Mouse (Mus musculus): ENCODE data around the gene Vps53. TPM values are rescaled to one million over a fixed set of nuclear protein-coding genes. Genes with fewer than 3 reads are reported as not detected.

The Vps53 gene
- polyA plus RNA-seq, 1 experiment from 2014 or later: 17.2 TPM

- Histone ChIP-seq H3K27ac (no peak overlapping the region), H3K4me2 (no peak overlapping the region), H3K9me3 (replicated peaks) (no peaks in the 10 kb centered on the region), H3K9ac (no peak overlapping the region), H3K36me3 (peaks cover 14% of the 10 kb centered on the region; the same call in 1 of the 2 replicates), H3K4me3 (replicated peaks) (no peak overlapping the region), H3K27me3 (no peaks in the 10 kb centered on the region), H3K4me1 (replicated peaks) (no peaks in the 10 kb centered on the region)
- ATAC-seq (ENCODE audit: low read depth) (no peak), DNase-seq (no peak)
- 73% methylated on average over 6 of the region's 6 CpGs for WGBS (ENCODE audit: insufficient replicate concordance)
Measured at GRCm38 (mm10) chr11:76044468-76044867, 135.0 kb downstream of the Vps53 start.

- H3K27me3 ChIP-seq: no peaks in the 10 kb centered on the region
- H3K4me1 ChIP-seq (replicated peaks): no peaks in the 10 kb centered on the region
- H3K9me3 ChIP-seq (replicated peaks): no peaks in the 10 kb centered on the region
- no peak overlapping the region for H3K4me3 ChIP-seq (replicated peaks)
- WGBS (ENCODE audit: insufficient replicate concordance): 57% methylated on average over 5 of the region's 5 CpGs
- no peak overlapping the region for H3K27ac ChIP-seq
- peaks cover 14% of the 10 kb centered on the region; the same call in 1 of the 2 replicates for H3K36me3 ChIP-seq
- no peak for DNase-seq
- ATAC-seq (ENCODE audit: low read depth): no peak
- H3K9ac ChIP-seq: no peak overlapping the region
- no peak overlapping the region for H3K4me2 ChIP-seq
Measured at GRCm38 (mm10) chr11:76042882-76043281, 136.6 kb downstream of the Vps53 start.

- H3K27ac ChIP-seq: no peak overlapping the region
- H3K9ac ChIP-seq: no peak overlapping the region
- no peak overlapping the region for H3K4me3 ChIP-seq (replicated peaks)
- DNase-seq: no peak
- H3K4me1 ChIP-seq (replicated peaks): no peaks in the 10 kb centered on the region
- no peak for ATAC-seq (ENCODE audit: low read depth)
- 58% methylated on average over 10 of the region's 10 CpGs for WGBS (ENCODE audit: insufficient replicate concordance)
- H3K9me3 ChIP-seq (replicated peaks): no peaks in the 10 kb centered on the region
- H3K36me3 ChIP-seq: peaks cover 11% of the 10 kb centered on the region; the same call in 1 of the 2 replicates
- H3K4me2 ChIP-seq: no peak overlapping the region
- H3K27me3 ChIP-seq: no peaks in the 10 kb centered on the region
Measured at GRCm38 (mm10) chr11:76042041-76042638, 137.3 kb downstream of the Vps53 start.

GRCm38 (mm10) chr11:76040761-76041376 lies 138.6 kb downstream of the Vps53 start:
- WGBS (ENCODE audit: insufficient replicate concordance): 70% methylated on average over 4 of the region's 4 CpGs
- Histone ChIP-seq H3K4me2 (no peak overlapping the region), H3K4me1 (replicated peaks) (no peaks in the 10 kb centered on the region), H3K4me3 (replicated peaks) (no peak overlapping the region), H3K27ac (no peak overlapping the region), H3K36me3 (peaks cover 2% of the 10 kb centered on the region; the same call in 1 of the 2 replicates), H3K27me3 (no peaks in the 10 kb centered on the region), H3K9ac (no peak overlapping the region), H3K9me3 (replicated peaks) (no peaks in the 10 kb centered on the region)
- DNase-seq (no peak), ATAC-seq (ENCODE audit: low read depth) (no peak)

DNA sequence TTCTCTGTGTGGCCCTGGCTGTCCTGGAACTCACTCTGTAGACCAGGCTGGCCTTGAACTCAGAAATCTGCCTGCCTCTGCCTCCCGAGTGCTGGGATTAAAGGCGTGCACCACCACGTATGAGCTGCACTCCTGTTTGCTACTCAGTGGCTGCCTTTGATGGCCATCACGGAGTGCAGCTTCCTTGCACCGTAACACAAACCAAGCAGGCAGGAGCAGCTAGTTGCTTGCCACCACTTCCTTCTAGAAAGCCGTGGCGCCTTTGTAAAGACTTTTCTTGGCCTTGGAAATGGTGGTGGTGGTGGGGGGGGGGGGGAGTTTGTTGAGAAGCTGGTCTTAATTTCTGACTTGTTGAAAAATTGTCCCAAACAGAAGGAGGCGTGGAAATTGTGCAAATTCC lies 139.3 kb downstream of the Vps53 start:
- H3K4me3 ChIP-seq (replicated peaks): no peak overlapping the region
- no peak overlapping the region for H3K4me2 ChIP-seq
- no peaks in the 10 kb centered on the region for H3K27me3 ChIP-seq
- H3K36me3 ChIP-seq: no peaks in the 10 kb centered on the region
- WGBS (ENCODE audit: insufficient replicate concordance): 57% methylated on average over 8 of the region's 8 CpGs
- no peak overlapping the region for H3K9ac ChIP-seq
- DNase-seq (no peak), ATAC-seq (ENCODE audit: low read depth) (no peak)
- no peaks in the 10 kb centered on the region for H3K4me1 ChIP-seq (replicated peaks)
- H3K27ac ChIP-seq: no peak overlapping the region
- H3K9me3 ChIP-seq (replicated peaks): no peaks in the 10 kb centered on the region

- H3K27ac ChIP-seq: no peak overlapping the region
- H3K36me3 ChIP-seq: no peaks in the 10 kb centered on the region
- no peak overlapping the region for H3K4me2 ChIP-seq
- no peaks in the 10 kb centered on the region for H3K27me3 ChIP-seq
- H3K9ac ChIP-seq: no peak overlapping the region
- ATAC-seq (ENCODE audit: low read depth): no peak
- H3K4me3 ChIP-seq (replicated peaks): no peak overlapping the region
- no peaks in the 10 kb centered on the region for H3K4me1 ChIP-seq (replicated peaks)
- DNase-seq: no peak
- H3K9me3 ChIP-seq (replicated peaks): no peaks in the 10 kb centered on the region
- 67% methylated on average over 3 of the region's 3 CpGs for WGBS (ENCODE audit: insufficient replicate concordance)
Measured at GRCm38 (mm10) chr11:76039271-76040053, 140.0 kb downstream of the Vps53 start.

DNA sequence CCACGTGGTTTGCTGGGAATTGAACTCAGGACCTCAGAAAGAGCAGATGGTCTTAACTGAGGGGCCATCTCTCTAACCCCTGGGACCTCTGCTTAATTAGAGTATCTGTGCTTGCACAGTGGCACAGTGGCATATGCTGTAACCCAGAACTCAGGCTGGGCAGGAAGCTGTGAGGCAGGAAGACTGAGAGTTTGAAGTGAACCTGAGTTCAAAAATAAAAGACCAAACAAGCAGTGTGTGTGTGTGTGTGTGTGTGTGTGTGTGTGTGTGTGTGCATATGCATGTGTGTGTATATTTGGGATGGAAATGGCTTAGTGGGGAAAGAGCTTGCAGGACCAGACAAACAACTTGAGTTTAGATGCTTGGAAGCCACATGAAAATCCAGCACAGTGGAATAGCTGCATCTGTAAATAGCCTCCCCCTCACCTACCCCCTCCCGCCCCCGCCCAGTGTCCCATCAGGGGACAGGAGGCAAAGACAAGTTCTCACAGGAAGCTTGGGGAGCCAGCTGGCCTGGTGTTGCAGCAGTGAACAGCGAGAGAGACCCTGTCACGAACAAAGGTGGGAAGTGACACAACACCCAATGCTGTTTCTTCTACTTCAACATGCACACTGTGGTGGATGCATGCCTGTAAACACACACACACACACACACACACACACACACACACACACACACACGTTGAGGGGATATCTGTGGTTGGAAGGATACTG lies 141.7 kb downstream of the Vps53 start:
- ATAC-seq (ENCODE audit: low read depth): no peak
- 32% methylated on average over 6 of the region's 6 CpGs for WGBS (ENCODE audit: insufficient replicate concordance)

GRCm38 (mm10) chr11:76035182-76035581 lies 144.3 kb downstream of the Vps53 start:
- Histone ChIP-seq H3K27ac (no peak overlapping the region), H3K4me3 (replicated peaks) (no peak overlapping the region), H3K36me3 (no peaks in the 10 kb centered on the region), H3K9me3 (replicated peaks) (no peaks in the 10 kb centered on the region), H3K4me2 (no peak overlapping the region), H3K9ac (no peak overlapping the region), H3K27me3 (peaks cover 7% of the 10 kb centered on the region; the same call in 1 of the 2 replicates), H3K4me1 (replicated peaks) (no peaks in the 10 kb centered on the region)
- DNase-seq (no peak), ATAC-seq (ENCODE audit: low read depth) (no peak)
- WGBS (ENCODE audit: insufficient replicate concordance): 77% methylated on average over 8 of the region's 8 CpGs

More for the DNA sequence above, 141.7 kb downstream of the Vps53 start:
- H3K4me2 ChIP-seq: no peak overlapping the region
- no peak overlapping the region for H3K27ac ChIP-seq
- no peak for DNase-seq
- no peaks in the 10 kb centered on the region for H3K4me1 ChIP-seq (replicated peaks)
- H3K9me3 ChIP-seq (replicated peaks): no peaks in the 10 kb centered on the region
- no peak overlapping the region for H3K4me3 ChIP-seq (replicated peaks)
- H3K36me3 ChIP-seq: no peaks in the 10 kb centered on the region
- no peak overlapping the region for H3K9ac ChIP-seq
- H3K27me3 ChIP-seq: no peaks in the 10 kb centered on the region

DNA sequence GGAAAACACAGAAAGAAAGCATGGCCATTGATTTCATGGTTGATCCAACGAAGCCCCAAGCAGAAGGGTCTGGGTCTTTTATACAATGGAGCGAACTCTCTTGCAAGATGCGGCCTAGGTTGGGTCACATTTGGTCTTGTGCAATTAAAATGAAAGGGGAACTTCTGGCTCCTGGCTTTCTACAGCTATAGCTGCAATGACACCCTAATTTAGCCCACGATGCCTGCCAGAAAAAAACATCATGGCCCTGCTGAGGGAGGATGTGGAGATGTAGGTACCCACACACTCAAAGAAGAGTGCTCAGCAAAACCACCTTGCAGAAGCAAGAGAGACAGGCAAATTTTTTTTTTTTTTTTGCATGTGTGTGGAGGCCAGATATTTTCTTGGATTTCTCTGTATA lies 145.6 kb downstream of the Vps53 start:
- 63% methylated on average over 4 of the region's 4 CpGs for WGBS (ENCODE audit: insufficient replicate concordance)
- Histone ChIP-seq H3K9me3 (replicated peaks) (no peaks in the 10 kb centered on the region), H3K9ac (no peak overlapping the region), H3K36me3 (no peaks in the 10 kb centered on the region), H3K27me3 (peaks cover 17% of the 10 kb centered on the region), H3K4me2 (no peak overlapping the region), H3K27ac (no peak overlapping the region), H3K4me1 (replicated peaks) (no peaks in the 10 kb centered on the region), H3K4me3 (replicated peaks) (no peak overlapping the region)
- no peak for ATAC-seq (ENCODE audit: low read depth)
- DNase-seq: no peak

DNA sequence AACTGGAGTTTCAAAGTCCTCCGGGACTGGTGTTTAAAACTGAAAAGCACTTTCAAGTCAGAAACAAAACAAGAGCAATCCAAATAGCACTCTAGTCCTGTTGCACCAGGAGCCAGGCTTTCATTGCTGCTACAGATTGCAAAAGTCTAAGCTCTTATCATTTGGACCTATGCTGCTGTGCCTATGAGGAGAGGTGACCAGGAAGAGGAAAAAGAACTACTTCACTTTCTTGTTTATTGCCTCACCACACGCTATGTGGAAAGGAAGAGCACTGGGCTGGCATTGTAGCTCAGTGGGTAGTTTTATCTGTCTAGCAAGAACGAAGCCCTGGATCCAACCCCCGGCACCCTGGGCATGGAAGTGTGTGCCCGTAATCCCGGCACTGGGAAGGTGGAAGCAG lies 146.1 kb downstream of the Vps53 start:
- no peak for DNase-seq
- Histone ChIP-seq H3K4me2 (no peak overlapping the region), H3K27me3 (peaks cover 19% of the 10 kb centered on the region), H3K27ac (no peak overlapping the region), H3K36me3 (no peaks in the 10 kb centered on the region), H3K4me1 (replicated peaks) (no peaks in the 10 kb centered on the region), H3K9me3 (replicated peaks) (no peaks in the 10 kb centered on the region), H3K9ac (no peak overlapping the region), H3K4me3 (replicated peaks) (no peak overlapping the region)
- WGBS (ENCODE audit: insufficient replicate concordance): 75% methylated on average over 6 of the region's 6 CpGs
- ATAC-seq (ENCODE audit: low read depth): no peak

DNA sequence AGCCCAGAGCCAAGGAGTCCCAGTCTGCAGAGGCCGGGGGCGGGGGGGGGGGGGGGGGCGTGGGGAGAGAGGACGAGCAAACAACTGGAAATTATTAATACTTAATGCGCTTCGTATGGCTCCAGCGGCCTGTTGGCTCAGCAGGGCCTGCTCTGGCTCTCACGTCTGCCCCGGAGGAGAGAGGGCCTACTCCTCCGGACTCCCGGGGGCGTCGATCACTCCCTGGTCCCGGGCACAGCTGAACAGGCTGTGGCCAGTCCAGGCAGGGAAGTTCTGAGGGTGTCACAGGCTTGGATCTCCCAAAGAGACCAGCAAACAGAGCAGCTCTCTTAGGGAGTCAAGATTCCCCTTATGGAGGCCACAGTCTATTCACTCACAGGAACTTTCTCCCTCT lies 151.4 kb downstream of the Vps53 start:
- Histone ChIP-seq H3K27me3 (peaks cover 57% of the 10 kb centered on the region), H3K4me1 (replicated peaks) (peaks cover 20% of the 10 kb centered on the region), H3K4me2 (peak overlapping the region; percentile 92), H3K9me3 (replicated peaks) (no peaks in the 10 kb centered on the region), H3K9ac (peak overlapping the region; percentile 55), H3K27ac (no peak overlapping the region), H3K4me3 (replicated peaks) (peak overlapping the region; percentile 67), H3K36me3 (no peaks in the 10 kb centered on the region)
- ATAC-seq (ENCODE audit: low read depth) (peak; percentile 16; the same call in 1 of the 2 replicates), DNase-seq (no peak)
- whole genome bisulfite sequencing (ENCODE audit: insufficient replicate concordance): 7% methylated on average over 14 of the region's 14 CpGs

All from liver, embryonic 13.5 days (tissue).